In genomic region chr6:99519806-99520675, GRCm38 (mm10) we compare ENCODE assay signal across 8 mouse cellular contexts. TPM values are rescaled to one million over a fixed set of nuclear protein-coding genes. Genes with fewer than 3 reads are reported as not detected.
DNase-seq lines count a peak whose midpoint lies in the region; ATAC-seq and TF ChIP-seq lines count a peak whose summit lies in the region.

No protein-coding gene starts in this region.

- 3% methylated on average over 36 of the region's 38 CpGs for WGBS in intestine, embryonic 15.5 days
- 8% methylated on average over 38 of the region's 38 CpGs for WGBS in liver, embryonic 16.5 days (ENCODE audit: insufficient replicate concordance)

- intact Hi-C loops in left cerebral cortex, adult 2 months (cut with DNase I) = loop anchor here (5.0 to 10.0 kb wide), 7 partner anchors 78 to 575 kb away; no protein-coding TSS in a partner anchor
- intact Hi-C loops in gastrocnemius, postnatal 36 days (cut with DNase I) = loop anchor here (5.0 to 10.0 kb wide), 2 partner anchors 77 to 545 kb away; no protein-coding TSS in a partner anchor

- H3K27me3 ChIP-seq in intestine, embryonic 15.5 days (replicated peaks) = no peaks in the 10 kb centered on the region
- H3K27me3 ChIP-seq in liver, embryonic 16.5 days (ENCODE audit: control insufficient read depth, insufficient read depth, low read depth, low read length) = peaks cover 21% of the 10 kb centered on the region

- no peaks in the 10 kb centered on the region for H3K9me3 ChIP-seq in intestine, embryonic 15.5 days
- no peaks in the 10 kb centered on the region for H3K9me3 ChIP-seq in liver, embryonic 16.5 days (replicated peaks; ENCODE audit: control insufficient read depth, low read length)

- H3K27ac ChIP-seq in left cerebral cortex, adult 2 months = peak overlapping the region; percentile 99
- peak overlapping the region; percentile 99 for H3K27ac ChIP-seq in intestine, embryonic 15.5 days
- peak overlapping the region; percentile 34 for H3K27ac ChIP-seq in liver, embryonic 16.5 days (ENCODE audit: low read length)

- peak overlapping the region; percentile 92 for H3K4me3 ChIP-seq in left cerebral cortex, adult 2 months
- peak overlapping the region; percentile 81 for H3K4me3 ChIP-seq in intestine, embryonic 15.5 days (replicated peaks)
- H3K4me3 ChIP-seq in liver, embryonic 16.5 days (ENCODE audit: low read depth, low read length) = peak overlapping the region; percentile 72

- peak; percentile 33 to 39 for DNase-seq in left cerebral cortex, adult 2 months (ENCODE audit: extremely low spot score in 1 of 2, low spot score in 2 of 2)
- DNase-seq in left cerebral cortex, adult 8-10 months (ENCODE audit: low spot score in 2 of 2) = no peak
- peak; percentile 55 to 58 for DNase-seq in cerebellum, postnatal 14 days
- DNase-seq in gastrocnemius, postnatal 36 days = peak; percentile 26 to 35
- DNase-seq in ovary, adult 18-20 months (ENCODE audit: low spot score) = peak; percentile 24
- peak; percentile 71 for DNase-seq in thymus, postnatal 4 days

- no peaks in the 10 kb centered on the region for H3K36me3 ChIP-seq in intestine, embryonic 15.5 days
- H3K36me3 ChIP-seq in liver, embryonic 16.5 days (ENCODE audit: control insufficient read depth, insufficient read depth) = no peaks in the 10 kb centered on the region

- TF ChIP-seq CTCF in left cerebral cortex, adult 2 months (IDR thresholded peaks at IDR 0.05) = no peak

- H3K9ac ChIP-seq in intestine, embryonic 15.5 days = peak overlapping the region; percentile 94
- H3K9ac ChIP-seq in liver, embryonic 16.5 days (ENCODE audit: low read depth, low read length) = peak overlapping the region; percentile 85

- peaks cover 4% of the 10 kb centered on the region; the same call in 1 of the 2 replicates for H3K4me1 ChIP-seq in intestine, embryonic 15.5 days (replicated peaks)
- H3K4me1 ChIP-seq in liver, embryonic 16.5 days (ENCODE audit: control insufficient read depth, low read depth, low read length) = no peaks in the 10 kb centered on the region; the same call in none of the 2 replicates

- H3K4me2 ChIP-seq in intestine, embryonic 15.5 days (replicated peaks) = peak overlapping the region; percentile 84
- H3K4me2 ChIP-seq in liver, embryonic 16.5 days (ENCODE audit: low read depth, low read length) = peak overlapping the region; percentile 90

- no peak for ATAC-seq in intestine, embryonic 15.5 days
- no peak for ATAC-seq in liver, embryonic 16.5 days (ENCODE audit: low read depth)

RNA-seq across cellular contexts. Expression of gene Foxp1, which starts 2.5 kb away (rescaled TPM):
- 100 to 1,000 TPM; 133 to 139 TPM for total RNA-seq in left cerebral cortex, adult 2 months (2021)
- total RNA-seq in left cerebral cortex, adult 8-10 months (2022) = 100 to 1,000 TPM; 143 to 189 (median 162) TPM
- 10 to 100 TPM; 15.9 to 18.4 TPM for total RNA-seq in gastrocnemius, postnatal 36 days (2021)
- 87.2 and 103 TPM in 2 replicates for polyA plus RNA-seq in intestine, embryonic 15.5 days (2015; fragmentation: Nextera tagmentation; extraction: Ambion mirVana)
- 12.3 and 13.6 TPM in 2 replicates for polyA plus RNA-seq in liver, embryonic 16.5 days (2015; fragmentation: Nextera tagmentation; extraction: Ambion mirVana)

Comparison
In these comparisons a context has a peak if more than half of its experiments do, and no peak if none do; other contexts are left out.
1. DNase-seq: peak in left cerebral cortex, adult 2 months (2 of 2), cerebellum, postnatal 14 days (2 of 2), gastrocnemius, postnatal 36 days (2 of 2), ovary, adult 18-20 months (single experiment) and thymus, postnatal 4 days (single experiment); none in left cerebral cortex, adult 8-10 months (0 of 2).
2. H3K27ac ChIP-seq: peak in every context shown above with its lines; median percentile 99 in left cerebral cortex, adult 2 months; 99 in intestine, embryonic 15.5 days; 34 in liver, embryonic 16.5 days.
3. RNA of gene Foxp1, which starts 2.5 kb away (total RNA-seq): 143 to 189 TPM in left cerebral cortex, adult 8-10 months and 133 to 139 TPM in left cerebral cortex, adult 2 months; 15.9 to 18.4 TPM in gastrocnemius, postnatal 36 days; every median in the first group is over 4 times any median in the second.
4. Peak in every context shown above with its lines, with median percentiles within 50 percentile points of each other: H3K4me3 ChIP-seq.